Mouse (Mus musculus) embryo, embryonic 11.5 days (tissue): ENCODE measurements around the gene Pdia6.

ENCODE experiments used
- DNase-seq: peaks from one replicate; pipeline ENCODE4 v3.0.0-alpha.2; 2012; ENCODE audit warnings: low read depth, low spot score

The Pdia6 gene

DNA sequence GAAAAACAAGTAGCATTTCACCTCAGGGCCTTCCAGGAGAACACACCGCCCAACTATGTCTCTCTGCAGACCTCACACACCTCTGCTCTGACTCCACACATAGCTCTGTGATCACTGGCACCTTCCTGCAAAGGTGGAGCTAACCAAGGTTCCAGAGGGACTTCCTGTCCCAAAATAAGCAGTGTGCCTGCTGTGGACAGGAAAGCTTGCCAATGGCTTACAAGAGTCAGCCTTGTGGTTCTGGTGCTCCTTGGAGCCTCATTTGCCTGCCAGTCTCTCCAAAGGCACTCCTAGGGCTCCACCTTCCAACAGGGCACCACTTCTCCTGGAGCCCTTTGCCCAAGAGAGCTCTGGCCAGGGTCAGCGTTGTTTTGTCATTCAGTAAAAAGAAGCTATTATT, 1.5 kb upstream of the Pdia6 start:
- no peak for DNase-seq

- DNase-seq = no peak
These were observed 287 bp downstream of the Pdia6 start for GRCm38 (mm10) chr12:17266673-17266990.

- DNase-seq = no peak
These were observed 971 bp downstream of the Pdia6 start for GRCm38 (mm10) chr12:17267316-17267715.

- peak; percentile 9 for DNase-seq
These were observed 4.9 kb downstream of the Pdia6 start for GRCm38 (mm10) chr12:17271272-17271671.

DNA sequence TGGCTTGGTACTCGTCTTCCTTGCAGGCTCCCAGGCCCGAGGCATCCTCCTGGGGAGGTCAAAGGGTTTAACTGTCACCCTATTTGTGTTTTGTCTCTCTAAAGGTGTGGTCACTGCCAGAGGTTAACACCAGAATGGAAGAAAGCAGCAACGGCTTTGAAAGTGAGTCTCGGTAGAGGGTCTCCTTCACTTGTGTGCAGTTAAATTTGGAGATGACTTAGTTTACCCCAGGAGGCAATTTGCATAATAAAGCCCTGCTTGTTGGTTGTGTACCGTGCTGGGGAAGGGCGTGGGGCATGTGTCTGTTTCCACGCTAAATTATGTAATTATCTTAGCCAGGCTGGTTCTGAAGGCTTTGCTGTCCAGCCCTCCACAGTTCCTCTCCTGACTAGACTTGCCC, 7.5 kb downstream of the Pdia6 start:
- DNase-seq = no peak

GRCm38 (mm10) chr12:17288496-17288895, 22.2 kb downstream of the Pdia6 start:
- no peak for DNase-seq

GRCm38 (mm10) chr12:17289060-17289459, 22.7 kb downstream of the Pdia6 start:
- no peak for DNase-seq

DNA sequence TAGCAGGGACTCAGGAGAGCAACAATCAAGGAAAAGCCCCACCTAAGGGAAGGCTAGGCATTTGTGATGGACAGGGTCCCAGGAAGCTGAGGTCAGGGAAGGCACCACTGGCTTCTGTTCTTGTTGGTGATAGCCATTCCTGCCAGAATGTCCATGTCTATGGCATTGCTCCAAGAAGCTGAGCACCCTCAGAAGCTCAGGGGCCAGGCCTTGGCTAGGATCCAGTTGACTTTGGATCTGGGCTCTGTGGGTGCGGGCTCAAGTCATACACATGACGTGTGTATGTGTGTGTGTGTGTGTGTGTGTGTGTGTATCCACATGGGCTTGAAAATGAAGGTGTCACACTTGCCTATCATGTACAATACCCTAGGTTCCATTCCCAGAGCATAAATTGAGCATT, 23.6 kb downstream of the Pdia6 start:
- DNase-seq = no peak

GRCm38 (mm10) chr12:17290569-17290968, 24.2 kb downstream of the Pdia6 start:
- no peak for DNase-seq

- DNase-seq = no peak
These were observed 30.6 kb downstream of the Pdia6 start for GRCm38 (mm10) chr12:17296899-17297298.

- DNase-seq = no peak
These were observed 33.6 kb downstream of the Pdia6 start for GRCm38 (mm10) chr12:17299902-17300301.

GRCm38 (mm10) chr12:17305445-17305844, 39.1 kb downstream of the Pdia6 start:
- DNase-seq = no peak

GRCm38 (mm10) chr12:17308246-17308645, 41.9 kb downstream of the Pdia6 start:
- DNase-seq = no peak

DNA sequence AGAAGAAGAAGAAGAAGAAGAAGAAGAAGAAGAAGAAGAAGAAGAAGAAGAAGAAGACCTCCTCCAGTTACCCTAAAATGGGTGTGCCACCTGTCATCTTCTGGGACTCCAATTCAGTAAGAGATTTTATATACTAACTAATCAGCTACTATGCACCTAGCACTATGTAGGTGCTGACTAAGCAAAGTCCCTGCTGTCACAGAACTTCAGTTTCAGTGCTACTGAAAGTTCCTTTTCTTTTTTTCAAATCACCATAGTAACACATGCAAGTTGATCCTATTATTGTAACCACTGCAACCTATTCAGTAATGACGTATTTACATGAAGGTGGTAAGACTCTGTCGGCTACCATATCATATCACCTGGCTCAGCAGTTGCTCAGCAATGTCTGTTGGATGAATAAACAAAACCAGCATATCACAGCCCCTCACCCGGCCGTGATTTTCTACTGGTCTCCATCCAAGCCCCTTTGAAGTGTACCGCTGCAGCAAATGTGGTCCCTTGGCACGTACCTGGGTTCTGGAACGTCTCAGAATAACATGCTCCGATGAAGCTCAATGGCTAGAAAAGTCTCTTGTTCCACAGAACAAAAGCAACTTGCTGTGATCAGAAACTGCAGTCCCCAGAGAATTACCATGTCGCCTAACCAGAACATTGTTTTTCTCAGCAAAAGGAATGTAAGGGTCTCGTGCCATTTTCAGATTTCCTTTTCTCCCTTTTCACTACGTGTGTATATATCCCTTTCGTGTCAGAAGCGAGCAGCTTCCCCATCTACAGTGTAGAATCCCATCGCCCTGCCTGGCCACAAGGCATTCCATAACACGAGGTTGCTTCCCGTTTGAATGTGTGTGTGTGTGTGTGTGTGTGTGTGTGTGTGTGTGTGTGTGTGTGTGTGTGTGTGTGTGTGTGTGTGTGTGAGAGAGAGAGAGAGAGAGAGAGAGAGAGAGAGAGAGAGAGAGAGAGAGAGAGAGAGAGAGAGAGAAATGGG, 44.8 kb downstream of the Pdia6 start:
- DNase-seq = no peak

DNA sequence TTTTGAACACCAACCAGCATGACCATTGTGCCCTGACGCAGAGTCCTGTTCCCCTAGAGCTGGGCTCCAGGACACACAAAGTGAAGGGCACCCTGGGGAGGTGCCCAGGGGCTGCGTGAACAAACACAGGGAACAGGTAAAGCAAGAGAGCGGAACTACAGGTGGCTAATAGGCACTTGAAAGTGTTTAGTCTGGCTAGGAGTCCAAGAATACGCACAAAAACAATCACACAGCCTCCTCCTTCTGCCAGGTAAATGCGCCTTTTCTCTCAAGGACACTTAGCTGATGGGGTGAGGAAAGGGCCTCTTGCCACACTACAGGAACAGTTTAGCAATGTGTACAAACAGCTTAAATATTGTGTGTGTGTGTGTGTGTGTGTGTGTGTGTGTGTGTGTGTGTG, 49.8 kb downstream of the Pdia6 start:
- DNase-seq = no peak

GRCm38 (mm10) chr12:17317970-17318369, 51.6 kb downstream of the Pdia6 start:
- no peak for DNase-seq

DNA sequence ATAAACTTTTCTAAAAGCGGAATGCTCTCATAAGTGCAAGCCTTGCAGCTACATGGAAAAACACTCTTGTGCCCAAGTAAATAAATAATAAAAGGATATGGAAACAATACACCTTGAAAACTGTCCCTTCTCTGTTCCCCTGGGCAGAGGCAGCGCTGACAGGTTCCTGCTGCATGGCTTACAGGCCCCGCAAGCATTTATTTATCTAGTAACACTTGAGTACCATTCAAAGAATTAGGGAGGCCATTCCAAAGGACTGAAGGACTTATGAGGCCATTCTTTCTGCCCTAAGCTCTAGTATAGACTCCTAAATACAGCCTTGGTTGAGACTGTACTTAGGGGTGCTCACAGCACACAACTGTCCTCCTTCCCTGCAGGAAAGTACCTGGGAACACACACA, 52.1 kb downstream of the Pdia6 start:
- DNase-seq = no peak

DNA sequence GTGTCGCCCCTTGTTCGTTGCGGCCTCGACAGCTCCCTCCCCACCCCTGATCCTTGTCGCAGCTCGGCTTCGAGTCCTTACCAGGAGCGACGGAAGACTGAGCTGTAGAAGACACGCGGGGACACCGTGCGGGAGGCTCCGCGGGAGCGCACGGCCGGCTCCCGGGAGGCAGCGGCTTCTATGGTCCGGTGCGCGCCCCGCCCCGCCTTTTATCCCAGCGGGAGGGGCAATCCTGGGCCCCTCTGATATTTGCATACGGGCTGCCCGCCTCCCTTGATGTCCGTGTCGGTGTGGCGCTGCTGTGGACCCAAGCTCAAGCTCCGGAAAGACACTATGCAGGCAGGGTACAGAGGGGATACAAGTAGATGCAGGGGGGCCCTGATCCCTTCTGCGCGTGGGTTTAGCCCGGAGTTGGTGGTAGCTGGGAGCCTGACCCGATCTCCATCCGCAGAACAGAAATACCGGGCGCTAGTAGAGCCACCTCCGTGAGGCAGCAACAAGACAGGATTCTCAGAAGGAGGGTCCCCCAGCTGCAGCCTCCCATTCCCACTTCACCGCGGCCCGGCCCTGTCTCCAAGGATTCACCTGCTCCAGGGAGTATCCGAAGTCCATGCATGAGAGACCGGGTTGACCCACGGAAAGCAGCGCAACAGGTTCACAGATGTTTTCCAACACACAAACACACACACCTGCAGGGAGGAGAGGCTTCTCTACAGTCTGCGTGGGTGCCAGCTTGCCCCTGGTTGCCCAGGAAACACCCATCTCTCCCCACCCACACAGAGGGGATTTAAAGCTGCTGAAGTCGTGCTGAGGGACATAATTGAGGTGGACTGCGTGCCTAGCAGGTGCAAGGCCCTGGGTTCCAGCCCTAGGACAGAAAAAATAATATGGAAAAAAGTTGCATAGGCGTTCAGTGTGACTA, 58.5 kb downstream of the Pdia6 start:
- no peak for DNase-seq

GRCm38 (mm10) chr12:17329259-17329658, 62.9 kb downstream of the Pdia6 start, which contains the start of gene Atp6v1c2:
Gene Atp6v1c2, minus strand, starts transcription at chr12:17329359.
- DNase-seq = no peak

GRCm38 (mm10) chr12:17333459-17333858, 67.1 kb downstream of the Pdia6 start:
- DNase-seq = no peak
